Mouse (Mus musculus) E14TG2a.4 (cell line): Measurements from ENCODE around the gene Alk.

Source experiments
- CTCF ChIP-seq: conservative IDR thresholded peaks from 2 replicates; pipeline ENCODE4 v1.5.1; 2014; ENCODE audit warnings: low read length
- POU5F1 ChIP-seq: IDR thresholded peaks from 2 replicates; pipeline ENCODE4 v1.6.1; 2014; ENCODE audit warnings: low read length, borderline replicate concordance

DNA sequence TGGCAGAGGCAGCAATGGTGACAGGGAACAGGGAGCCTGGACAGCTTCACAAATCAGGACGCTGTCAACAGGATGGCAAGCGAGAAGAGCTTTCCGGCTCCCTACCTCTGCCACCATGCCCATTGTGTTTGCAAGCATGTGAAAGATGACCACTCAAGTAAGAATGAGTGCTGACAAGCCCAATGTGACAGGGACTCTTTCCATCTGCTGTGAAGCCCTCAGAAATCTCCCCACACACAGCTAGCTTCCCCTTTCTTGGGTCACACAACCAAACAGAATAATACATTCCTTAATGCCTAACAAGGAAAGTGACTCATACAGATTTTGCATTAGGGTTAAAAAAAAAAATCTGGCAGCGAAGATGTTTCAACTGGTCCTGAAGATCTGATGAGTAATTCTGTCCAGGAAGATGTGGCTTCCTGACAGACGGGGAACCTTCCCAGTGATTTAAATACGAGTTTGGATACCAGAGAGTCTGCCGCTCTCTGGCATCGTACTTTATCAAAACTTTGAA, 329.0 kb downstream of the Alk start:
- no peak for TF ChIP-seq CTCF
- no peak for TF ChIP-seq POU5F1
